Mouse (Mus musculus) ES-Bruce4 (cell line): Measurements from ENCODE around the gene Akap13. TPM values are rescaled to one million over a fixed set of nuclear protein-coding genes. Genes with fewer than 3 reads are reported as not detected.

Experiments used
- H3K27ac ChIP-seq: 2 replicates; pipeline ENCODE4 v1.5.1; 2012; ENCODE audit warnings: low read length, inconsistent platforms; ENCODE audit not compliant: insufficient read depth
- H3K27me3 ChIP-seq: 2 replicates; pipeline ENCODE4 v1.6.1; 2012; ENCODE audit warnings: mild to moderate bottlenecking, low read length, inconsistent platforms; ENCODE audit not compliant: control insufficient read depth, poor library complexity, insufficient read depth, severe bottlenecking
- H3K36me3 ChIP-seq: 2 replicates; pipeline ENCODE4 v1.6.1; 2012; ENCODE audit warnings: inconsistent platforms, mild to moderate bottlenecking, low read length, moderate library complexity; ENCODE audit not compliant: control insufficient read depth, poor library complexity, insufficient read depth, severe bottlenecking
- H3K4me1 ChIP-seq: one replicate; pipeline ENCODE4 v1.8.1; 2011; ENCODE audit warnings: low read length; ENCODE audit not compliant: control insufficient read depth, insufficient read depth
- H3K4me3 ChIP-seq: 2 replicates; pipeline ENCODE4 v1.5.1; 2011; ENCODE audit warnings: low read depth, mild to moderate bottlenecking, low read length
- H3K9ac ChIP-seq: 2 replicates; pipeline ENCODE4 v1.6.1; 2012; ENCODE audit warnings: low read depth, mild to moderate bottlenecking, inconsistent platforms; ENCODE audit not compliant: poor library complexity, severe bottlenecking
- H3K9me3 ChIP-seq: replicated peaks from 2 replicates; pipeline ENCODE4 v1.6.1; 2012; ENCODE audit warnings: mild to moderate bottlenecking, low read length, inconsistent platforms; ENCODE audit not compliant: control insufficient read depth, poor library complexity, insufficient read depth, severe bottlenecking
- CTCF ChIP-seq: IDR thresholded peaks from one replicate; pipeline ENCODE4 v1.8.1; 2011; ENCODE audit warnings: low read depth, low read length
- EP300 ChIP-seq: IDR thresholded peaks from 2 replicates; pipeline ENCODE4 v1.6.1; 2011; ENCODE audit warnings: low read depth, low read length; ENCODE audit not compliant: insufficient read depth
- POLR2A ChIP-seq: IDR thresholded peaks from one replicate; pipeline ENCODE4 v1.8.1; 2011; ENCODE audit warnings: low read length; ENCODE audit not compliant: insufficient read depth
- polyA plus RNA-seq: library from polyadenylated mRNA; stranded (reverse); fragments of >200 nt; gene quantifications from 2 replicates; pipeline ENCODE4 v1.2.4, GENCODE M21; 2011; ENCODE audit warnings: low read depth; ENCODE audit not compliant: missing spikeins, insufficient read depth, insufficient read length

Gene Akap13
- polyA plus RNA-seq, 1 experiment: 27.4 TPM

- H3K9me3 ChIP-seq: no peaks in the 10 kb centered on the region
- no peak overlapping the region for H3K27ac ChIP-seq
- H3K27me3 ChIP-seq: no peaks in the 10 kb centered on the region
- peaks cover 2% of the 10 kb centered on the region for H3K4me1 ChIP-seq
- H3K4me3 ChIP-seq: no peak overlapping the region
- no peak overlapping the region for H3K9ac ChIP-seq
- no peaks in the 10 kb centered on the region for H3K36me3 ChIP-seq
- no peak for TF ChIP-seq POLR2A
- no peak for TF ChIP-seq CTCF
- no peak for TF ChIP-seq EP300
These were observed 70.5 kb downstream of the Akap13 start for GRCm38 (mm10) chr7:75525716-75526401.

GRCm38 (mm10) chr7:75528751-75529150, 73.4 kb downstream of the Akap13 start:
- TF ChIP-seq CTCF (no peak), POLR2A (no peak), EP300 (no peak)
- Histone ChIP-seq H3K27ac (no peak overlapping the region), H3K4me3 (no peak overlapping the region), H3K36me3 (no peaks in the 10 kb centered on the region), H3K9me3 (no peaks in the 10 kb centered on the region), H3K27me3 (no peaks in the 10 kb centered on the region), H3K4me1 (no peaks in the 10 kb centered on the region), H3K9ac (no peak overlapping the region)

DNA sequence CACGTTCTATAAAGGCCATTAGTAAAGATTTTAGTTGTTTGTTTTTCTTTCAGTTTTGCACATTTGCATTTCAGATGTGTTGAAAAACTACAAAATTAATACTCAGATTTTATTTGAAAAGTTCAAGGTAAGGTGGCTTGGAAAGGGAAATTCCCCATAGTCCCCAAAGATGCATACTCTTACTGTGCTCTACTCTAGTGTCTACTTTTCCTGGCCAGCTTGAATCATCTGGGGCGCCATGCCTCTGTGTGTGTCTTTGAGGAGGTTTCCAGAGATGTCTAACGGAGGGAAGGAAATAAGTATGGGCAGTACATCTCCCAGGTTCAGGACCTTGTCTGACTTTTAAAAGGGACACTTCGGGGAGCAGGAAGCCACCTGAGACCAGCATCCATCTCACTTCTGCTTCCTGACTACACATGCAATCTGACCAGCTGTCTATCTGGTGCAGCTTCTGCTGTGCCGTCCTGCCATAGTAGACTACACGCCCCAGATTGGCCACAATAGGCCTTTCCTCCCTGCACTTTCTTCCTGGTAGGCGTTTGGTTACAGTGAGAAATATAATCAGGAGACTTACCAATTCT, 74.6 kb downstream of the Akap13 start:
- no peak for TF ChIP-seq EP300
- TF ChIP-seq POLR2A: no peak
- TF ChIP-seq CTCF: no peak
- Histone ChIP-seq H3K9ac (no peak overlapping the region), H3K9me3 (no peaks in the 10 kb centered on the region), H3K4me3 (no peak overlapping the region), H3K36me3 (no peaks in the 10 kb centered on the region), H3K27ac (no peak overlapping the region), H3K27me3 (no peaks in the 10 kb centered on the region), H3K4me1 (no peaks in the 10 kb centered on the region)

GRCm38 (mm10) chr7:75530642-75531041, 75.3 kb downstream of the Akap13 start:
- no peaks in the 10 kb centered on the region for H3K4me1 ChIP-seq
- TF ChIP-seq CTCF: no peak
- TF ChIP-seq POLR2A: no peak
- TF ChIP-seq EP300: no peak
- no peak overlapping the region for H3K4me3 ChIP-seq
- no peak overlapping the region for H3K27ac ChIP-seq
- H3K9ac ChIP-seq: no peak overlapping the region
- no peaks in the 10 kb centered on the region for H3K9me3 ChIP-seq
- H3K27me3 ChIP-seq: no peaks in the 10 kb centered on the region
- no peaks in the 10 kb centered on the region for H3K36me3 ChIP-seq

DNA sequence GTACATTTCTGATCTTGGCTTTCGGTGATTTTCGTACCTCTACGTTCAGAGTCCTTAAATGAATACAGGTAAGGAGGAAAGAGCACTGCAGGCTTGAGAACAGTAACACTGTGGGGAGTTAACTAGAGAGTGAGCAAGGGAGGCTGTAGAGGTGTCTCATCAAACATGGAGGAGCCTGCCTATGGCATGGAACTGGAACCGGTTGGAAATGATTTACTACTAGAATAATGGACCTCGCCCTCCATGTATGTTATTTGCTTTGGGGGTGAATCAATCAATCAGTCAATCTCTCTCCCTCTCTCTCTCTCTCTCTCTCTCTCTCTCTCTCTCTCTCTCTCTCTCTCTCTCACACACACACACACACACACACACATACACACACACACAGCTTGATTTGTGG, 77.7 kb downstream of the Akap13 start:
- no peak overlapping the region for H3K4me3 ChIP-seq
- TF ChIP-seq CTCF (no peak), EP300 (no peak), POLR2A (no peak)
- no peak overlapping the region for H3K9ac ChIP-seq
- H3K27me3 ChIP-seq: no peaks in the 10 kb centered on the region
- H3K4me1 ChIP-seq: no peaks in the 10 kb centered on the region
- H3K27ac ChIP-seq: no peak overlapping the region
- H3K9me3 ChIP-seq: no peaks in the 10 kb centered on the region
- H3K36me3 ChIP-seq: no peaks in the 10 kb centered on the region

GRCm38 (mm10) chr7:75536298-75536697, 81.0 kb downstream of the Akap13 start:
- no peaks in the 10 kb centered on the region for H3K36me3 ChIP-seq
- TF ChIP-seq CTCF (no peak), POLR2A (no peak), EP300 (no peak)
- no peak overlapping the region for H3K4me3 ChIP-seq
- H3K27ac ChIP-seq: no peak overlapping the region
- no peaks in the 10 kb centered on the region for H3K9me3 ChIP-seq
- no peaks in the 10 kb centered on the region for H3K4me1 ChIP-seq
- H3K27me3 ChIP-seq: no peaks in the 10 kb centered on the region
- H3K9ac ChIP-seq: no peak overlapping the region
